Mouse (Mus musculus) small intestine, adult 2 months (tissue): ENCODE measurements around the gene Adam4. TPM values are rescaled to one million over a fixed set of nuclear protein-coding genes. Genes with fewer than 3 reads are reported as not detected.
"Not testable (repeated sequence)": the region's sequence is repeated elsewhere in the genome, so short reads cannot be mapped to it uniquely, and the experiment has no call there.

Experiments
- H3K27ac ChIP-seq: fragments of 200-500 bp; 2 replicates; pipeline ENCODE4 v1.5.1; 2012; ENCODE audit warnings: low read depth, low read length, control low read depth, inconsistent platforms; ENCODE audit not compliant: insufficient read depth
- H3K27me3 ChIP-seq: fragments of 200-500 bp; 2 replicates; pipeline ENCODE4 v1.6.1; 2012; ENCODE audit warnings: mild to moderate bottlenecking, moderate library complexity, low read length, inconsistent platforms; ENCODE audit not compliant: control insufficient read depth, insufficient read depth
- H3K36me3 ChIP-seq: fragments of 200-500 bp; 2 replicates; pipeline ENCODE4 v1.6.1; 2012; ENCODE audit warnings: mild to moderate bottlenecking, low read length, control low read depth, inconsistent platforms; ENCODE audit not compliant: control insufficient read depth, insufficient read depth
- H3K4me1 ChIP-seq: fragments of 200-500 bp; 2 replicates; pipeline ENCODE4 v1.6.1; 2012; ENCODE audit warnings: low read length, inconsistent platforms, mixed read lengths; ENCODE audit not compliant: control insufficient read depth, insufficient read depth, insufficient read length
- H3K4me3 ChIP-seq: fragments of 200-500 bp; 2 replicates; pipeline ENCODE4 v1.5.1; 2012; ENCODE audit warnings: low read depth, mild to moderate bottlenecking, control low read depth, inconsistent platforms, low read length, moderate library complexity
- CTCF ChIP-seq: fragments of 200-500 bp; IDR thresholded peaks from 2 replicates; pipeline ENCODE4 v1.5.1; 2012; ENCODE audit warnings: low read depth, mild to moderate bottlenecking, control low read depth, inconsistent platforms, low read length, moderate library complexity, mixed read lengths; ENCODE audit not compliant: insufficient replicate concordance, insufficient read length; ENCODE audit errors: extremely low read depth
- POLR2A ChIP-seq: fragments of 200-500 bp; IDR thresholded peaks from 2 replicates; pipeline ENCODE4 v1.6.1; 2012; ENCODE audit warnings: low read depth, mild to moderate bottlenecking, control low read depth, inconsistent platforms, low read length, moderate library complexity
- WGBS: fragments of 180-500 bp; shearing (Covaris S2); methylation state at CpG from one replicate; pipeline ENCODE4 v1.1.7; 2018; 5-methylcytosine and 5-hydroxymethylcytosine counted together
- polyA plus RNA-seq: library from polyadenylated mRNA; depleted of rRNA; stranded (reverse); fragments of >200 nt; gene quantifications from 2 replicates; pipeline ENCODE4 v1.2.3, GENCODE M21; 2012; rRNA removed

Adam4 gene
- 0.10 and 0.20 TPM in 2 replicates for polyA plus RNA-seq

DNA sequence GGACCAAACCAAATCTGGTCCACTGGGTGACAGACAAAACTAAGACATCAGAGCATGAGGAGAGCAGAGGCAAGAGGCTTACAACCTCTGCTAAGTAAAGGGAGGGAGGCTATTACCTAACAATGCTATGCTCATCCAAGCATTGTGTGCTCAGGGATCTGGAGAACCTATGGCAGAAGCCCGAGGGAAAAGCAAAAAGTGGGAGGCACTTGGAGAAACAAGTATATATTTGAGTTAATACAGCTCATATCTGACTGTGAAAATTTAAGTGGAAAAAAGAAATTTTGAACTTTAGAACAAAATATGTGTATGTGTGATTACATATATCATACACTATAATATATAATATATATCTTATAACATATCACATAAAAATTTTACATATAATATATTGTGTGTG is at the start of gene Adam4:
Gene Adam4 (minus strand): TSS at position 101 of the 400 bp plus-strand sequence.
- 97% methylated on average over 1 of the region's 1 CpGs for WGBS
- Histone ChIP-seq H3K27me3 (no peaks in the 10 kb centered on the region), H3K27ac (no peak within 1 kb of the TSS), H3K36me3 (no peaks in the 10 kb centered on the region), H3K4me1 (no peaks in the 10 kb centered on the region), H3K4me3 (no peak within 1 kb of the TSS)
- no peak for TF ChIP-seq POLR2A
- no peak for TF ChIP-seq CTCF

DNA sequence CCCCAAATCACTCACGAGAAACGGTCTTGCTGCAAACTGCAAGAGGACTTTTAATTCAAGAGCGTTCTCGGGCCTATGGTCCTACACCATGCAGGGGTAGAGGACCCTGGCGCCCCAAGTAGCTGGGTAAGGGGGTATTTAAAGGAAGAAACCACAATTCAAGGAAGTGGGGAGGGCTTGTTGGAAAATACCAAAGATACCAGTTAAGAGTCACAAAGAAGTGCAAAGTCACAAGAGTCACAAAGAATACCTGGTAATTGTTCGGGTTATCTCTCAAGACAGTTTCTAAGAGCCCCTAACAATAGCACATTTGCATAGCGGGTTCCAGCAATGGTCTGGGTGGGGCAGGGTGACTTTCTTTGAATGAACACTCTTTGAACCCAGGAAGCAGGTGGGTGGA is 37.3 kb upstream of the Adam4 start:
- H3K27me3 ChIP-seq, H3K36me3 ChIP-seq, H3K4me1 ChIP-seq, H3K27ac ChIP-seq, H3K4me3 ChIP-seq: not testable (repeated sequence)
- WGBS = 95% methylated on average over 7 of the region's 7 CpGs

DNA sequence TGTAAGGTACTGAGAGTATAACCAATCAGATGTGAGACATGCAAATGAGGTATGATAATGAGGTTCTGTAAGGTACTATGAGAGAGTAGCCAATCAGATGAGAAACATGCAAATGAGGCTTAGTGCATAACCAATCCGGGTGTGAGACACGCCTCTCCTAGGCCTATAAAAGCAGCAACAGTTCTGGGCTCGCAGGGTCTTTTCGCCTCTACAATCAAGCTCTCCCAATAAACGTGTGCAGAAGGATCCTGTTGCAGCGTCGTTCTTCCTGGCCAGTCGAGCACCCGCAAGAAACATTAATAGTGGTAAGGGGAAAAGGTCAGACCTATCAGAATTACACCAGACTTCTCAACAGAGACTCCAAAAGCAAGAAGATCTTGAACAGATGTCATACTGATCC is 17.2 kb upstream of the Adam4 start:
- H3K36me3 ChIP-seq, H3K27ac ChIP-seq, H3K27me3 ChIP-seq, H3K4me1 ChIP-seq, H3K4me3 ChIP-seq: not testable (repeated sequence)
- WGBS = 98% methylated on average over 9 of the region's 9 CpGs

DNA sequence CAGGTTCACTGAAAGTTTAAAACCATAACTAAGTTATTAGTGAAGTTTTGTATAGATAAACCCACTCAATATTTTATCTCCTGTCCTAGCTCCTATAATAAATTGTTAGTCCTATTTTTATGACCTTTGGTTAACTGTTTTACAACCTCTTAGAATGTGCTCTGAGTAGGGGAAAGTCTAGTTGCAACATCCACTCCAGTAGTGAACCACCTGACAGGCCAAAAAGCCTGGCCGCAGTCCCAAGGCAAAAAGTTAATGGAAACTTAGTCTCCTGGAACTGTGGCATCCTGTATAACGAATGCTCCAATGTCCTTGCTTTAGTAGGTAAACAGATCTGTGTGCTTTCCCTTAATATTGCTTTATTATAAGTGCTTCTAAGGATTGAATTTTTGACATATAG is 13.0 kb upstream of the Adam4 start:
- WGBS = 26% methylated on average over 2 of the region's 2 CpGs
- not testable (repeated sequence) for H3K27me3 ChIP-seq, H3K4me3 ChIP-seq, H3K4me1 ChIP-seq, H3K27ac ChIP-seq, H3K36me3 ChIP-seq

DNA sequence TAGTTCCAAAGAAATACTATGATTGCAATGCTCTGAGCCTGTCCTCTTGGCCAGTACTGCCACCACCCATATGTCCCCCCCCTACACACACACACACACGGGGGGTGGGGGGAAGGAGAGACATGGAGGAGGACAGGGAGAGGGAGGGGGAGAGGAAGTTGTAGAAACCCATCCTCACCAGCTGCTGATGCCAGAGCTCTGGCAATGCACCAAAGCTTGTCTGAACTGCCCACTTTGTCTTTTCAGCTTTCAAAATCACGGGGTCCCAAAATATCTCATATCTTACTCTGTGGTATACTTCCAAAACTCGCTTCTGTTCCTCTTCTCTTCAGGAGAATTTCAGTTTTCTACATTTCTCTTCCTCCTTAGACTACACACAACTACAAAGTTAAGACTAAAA is 8.5 kb downstream of the Adam4 start:
- no peak for TF ChIP-seq CTCF
- TF ChIP-seq POLR2A = no peak
- Histone ChIP-seq H3K27me3 (no peaks in the 10 kb centered on the region), H3K4me3 (no peak overlapping the region), H3K27ac (no peak overlapping the region), H3K36me3 (no peaks in the 10 kb centered on the region), H3K4me1 (no peaks in the 10 kb centered on the region)
- WGBS = 70% methylated on average over 3 of the region's 3 CpGs

DNA sequence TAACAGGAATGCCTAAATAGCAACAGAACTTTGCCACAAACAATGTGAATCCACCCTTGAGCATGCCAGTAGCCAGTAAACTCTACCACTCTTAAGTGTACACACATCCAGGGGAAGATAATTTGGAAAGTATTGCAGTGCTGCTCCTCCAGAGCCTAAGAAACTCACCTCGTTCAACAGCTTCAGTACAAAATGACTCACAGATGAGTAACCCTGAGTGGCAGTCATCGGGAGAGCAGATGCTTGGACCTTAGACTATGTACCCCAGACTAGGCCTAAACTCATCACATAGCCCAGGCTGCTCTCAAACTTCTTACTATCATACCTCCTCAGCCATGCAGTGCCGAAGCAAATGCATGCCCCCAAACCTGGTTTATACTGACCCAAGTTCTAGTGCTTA is 12.8 kb downstream of the Adam4 start:
- Histone ChIP-seq H3K27ac (no peak overlapping the region), H3K4me1 (no peaks in the 10 kb centered on the region), H3K4me3 (no peak overlapping the region), H3K27me3 (no peaks in the 10 kb centered on the region), H3K36me3 (no peaks in the 10 kb centered on the region)
- TF ChIP-seq POLR2A = no peak
- TF ChIP-seq CTCF = no peak
- 58% methylated on average over 3 of the region's 3 CpGs for WGBS

DNA sequence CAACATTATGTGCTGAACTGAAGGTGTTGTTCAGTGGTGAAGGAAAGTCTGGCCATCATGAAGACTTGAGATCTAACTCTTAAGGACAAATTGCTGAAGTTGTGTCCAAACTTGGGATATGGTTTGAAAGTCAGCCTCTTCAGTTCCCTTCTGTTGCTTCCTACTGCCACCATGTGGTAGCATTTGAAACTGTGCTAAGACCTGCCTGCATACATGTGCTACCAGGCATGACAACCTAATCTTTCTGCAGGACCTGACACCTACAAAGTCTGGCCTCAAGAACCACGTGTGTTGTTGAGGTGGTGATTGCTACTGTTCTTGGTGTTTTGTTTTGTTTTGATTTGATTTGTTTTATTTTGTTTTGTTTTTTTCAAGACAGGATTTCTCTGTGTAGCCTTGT is 19.6 kb downstream of the Adam4 start:
- H3K27me3 ChIP-seq = no peaks in the 10 kb centered on the region
- peak overlapping the region; percentile 58 for H3K27ac ChIP-seq
- H3K4me3 ChIP-seq = no peak overlapping the region
- peaks cover 3% of the 10 kb centered on the region; the same call in 1 of the 2 replicates for H3K4me1 ChIP-seq
- TF ChIP-seq CTCF (no peak), POLR2A (no peak)
- WGBS = 8% methylated on average over 1 of the region's 1 CpGs
- H3K36me3 ChIP-seq = no peaks in the 10 kb centered on the region

DNA sequence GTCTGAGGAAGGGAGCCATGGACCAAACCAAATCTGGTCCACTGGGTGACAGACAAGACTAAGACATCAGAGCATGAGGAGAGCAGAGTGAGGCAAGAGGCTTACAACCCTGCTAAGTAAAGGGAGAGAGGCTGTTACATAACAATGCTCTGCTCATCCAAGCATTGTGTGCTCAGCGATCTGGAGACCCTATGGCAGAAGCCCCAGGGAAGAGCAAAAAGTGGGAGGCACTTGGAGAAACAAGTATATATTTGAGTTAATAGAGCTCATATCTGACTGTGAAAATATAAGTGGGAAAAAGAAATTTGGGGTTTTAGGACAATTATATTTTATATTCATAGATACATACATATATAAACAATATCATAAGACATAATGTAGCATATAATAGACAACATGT is 42.4 kb downstream of the Adam4 start, which contains the start of gene Gm4787:
Gene Gm4787 (minus strand): TSS at position 101 of the 400 bp plus-strand sequence.
- H3K27me3 ChIP-seq, H3K36me3 ChIP-seq, H3K4me3 ChIP-seq, H3K27ac ChIP-seq, H3K4me1 ChIP-seq: not testable (repeated sequence)
- WGBS = 91% methylated on average over 1 of the region's 1 CpGs

Other genes with a start within 250 kb of the Adam4 start
- gene Slc8a3, start 88.8 kb downstream of the Adam4 start, polyA plus RNA-seq = 0.43 and 0.65 TPM in 2 replicates
- gene Gm4787, start 42.5 kb downstream of the Adam4 start, polyA plus RNA-seq = 0.05 and 0.10 TPM in 2 replicates
- gene Cox16, start 63.2 kb upstream of the Adam4 start, polyA plus RNA-seq = 54.8 and 78.2 TPM in 2 replicates
- gene Gm20498, start 111.0 kb upstream of the Adam4 start, polyA plus RNA-seq = 8.6 and 20.0 TPM in 2 replicates
- gene Synj2bp, start 111.0 kb upstream of the Adam4 start, polyA plus RNA-seq = 24.3 and 54.3 TPM in 2 replicates
- gene Adam21, start 146.5 kb upstream of the Adam4 start, polyA plus RNA-seq = 0.03 and 0.06 TPM in 2 replicates
- 0.55 and 2.3 TPM in 2 replicates for gene Med6, start 173.1 kb upstream of the Adam4 start, polyA plus RNA-seq
- gene Ttc9, start 209.3 kb upstream of the Adam4 start, polyA plus RNA-seq = 0.20 and 0.60 TPM in 2 replicates